Mouse (Mus musculus) lung, embryonic 14.5 days (tissue): ENCODE measurements around the gene Tnik. TPM values are rescaled to one million over a fixed set of nuclear protein-coding genes. Genes with fewer than 3 reads are reported as not detected.

Experiments used
- ATAC-seq: fragments of 200-750 bp; cut with Nextera tagmentation; 2 replicates; pipeline ENCODE4 v1.8.0; 2017; ENCODE audit warnings: mild to moderate bottlenecking, moderate TSS enrichment, moderate library complexity; ENCODE audit not compliant: insufficient read depth
- DNase-seq: peaks from one replicate; pipeline ENCODE4 v3.0.0-alpha.2; 2015
- H3K27ac ChIP-seq: fragments of 300-500 bp; sonication (generic); 2 replicates; pipeline ENCODE4 v1.5.1; 2014; ENCODE audit warnings: low read depth, mild to moderate bottlenecking, moderate library complexity
- H3K27me3 ChIP-seq: fragments of 300-500 bp; sonication (generic); 2 replicates; pipeline ENCODE4 v1.6.1; 2014; ENCODE audit warnings: low read length, control low read depth; ENCODE audit not compliant: insufficient read depth
- H3K36me3 ChIP-seq: fragments of 300-500 bp; sonication (generic); 2 replicates; pipeline ENCODE4 v1.6.1; 2014; ENCODE audit warnings: control low read depth; ENCODE audit not compliant: insufficient read depth
- H3K4me1 ChIP-seq: fragments of 300-500 bp; sonication (generic); 2 replicates; pipeline ENCODE4 v1.6.1; 2014; ENCODE audit warnings: antibody characterized with exemption, control low read depth; ENCODE audit not compliant: insufficient read depth
- H3K4me2 ChIP-seq: fragments of 300-500 bp; sonication (generic); 2 replicates; pipeline ENCODE4 v1.6.1; 2014; ENCODE audit warnings: mild to moderate bottlenecking
- H3K4me3 ChIP-seq: fragments of 300-500 bp; sonication (generic); 2 replicates; pipeline ENCODE4 v1.5.1; 2014; ENCODE audit warnings: low read depth, low read length
- H3K9ac ChIP-seq: fragments of 300-500 bp; sonication (generic); 2 replicates; pipeline ENCODE4 v1.6.1; 2014
- H3K9me3 ChIP-seq: fragments of 300-500 bp; sonication (generic); 2 replicates; pipeline ENCODE4 v1.6.1; 2016; ENCODE audit warnings: low read depth, low read length, control low read depth
- CTCF ChIP-seq: IDR thresholded peaks from 2 replicates; pipeline ENCODE4 v1.5.1; 2016; ENCODE audit warnings: antibody characterized with exemption, low read depth
- WGBS: fragments of 180-500 bp; shearing (Covaris S2); extraction: QIAGEN DNeasy Blood & Tissue Kit; methylation state at CpG from one replicate; pipeline ENCODE4 v1.1.7; 2014; 5-methylcytosine and 5-hydroxymethylcytosine counted together
- polyA plus RNA-seq: library from polyadenylated mRNA; unstranded; fragments of >200 nt; fragmentation: Nextera tagmentation; extraction: Ambion mirVana; gene quantifications from 2 replicates; pipeline ENCODE4 v1.2.1, GENCODE M21; 2014

Tnik gene
- polyA plus RNA-seq, 1 experiment from 2014 or later, result 13.6 TPM

DNA sequence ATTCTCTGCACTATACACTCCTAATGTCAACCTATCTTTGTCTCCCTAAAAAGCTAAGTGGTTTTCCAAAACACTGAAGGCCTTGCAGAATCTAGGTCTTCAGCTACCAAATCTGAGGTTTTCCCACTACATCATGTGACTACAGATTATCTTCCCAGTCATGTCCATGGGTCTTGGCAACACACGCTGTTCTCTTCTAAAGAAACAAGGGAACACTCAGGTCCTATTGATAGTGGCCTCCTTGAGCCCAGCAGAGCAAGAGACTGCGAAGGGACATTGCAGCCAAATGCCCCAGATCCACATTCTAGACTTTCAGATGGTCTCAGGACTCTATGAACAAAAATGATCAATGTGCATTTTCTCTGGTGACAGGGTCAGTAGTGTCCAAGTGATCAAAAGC is 20.5 kb upstream of the Tnik start:
- DNase-seq (no peak), ATAC-seq (no peak)
- no peak for TF ChIP-seq CTCF
- 81% methylated on average over 2 of the region's 2 CpGs for WGBS
- Histone ChIP-seq H3K9me3 (no peaks in the 10 kb centered on the region), H3K4me2 (no peak overlapping the region), H3K9ac (no peak overlapping the region), H3K27ac (no peak overlapping the region), H3K4me1 (no peaks in the 10 kb centered on the region), H3K4me3 (no peak overlapping the region), H3K27me3 (no peaks in the 10 kb centered on the region), H3K36me3 (no peaks in the 10 kb centered on the region)

DNA sequence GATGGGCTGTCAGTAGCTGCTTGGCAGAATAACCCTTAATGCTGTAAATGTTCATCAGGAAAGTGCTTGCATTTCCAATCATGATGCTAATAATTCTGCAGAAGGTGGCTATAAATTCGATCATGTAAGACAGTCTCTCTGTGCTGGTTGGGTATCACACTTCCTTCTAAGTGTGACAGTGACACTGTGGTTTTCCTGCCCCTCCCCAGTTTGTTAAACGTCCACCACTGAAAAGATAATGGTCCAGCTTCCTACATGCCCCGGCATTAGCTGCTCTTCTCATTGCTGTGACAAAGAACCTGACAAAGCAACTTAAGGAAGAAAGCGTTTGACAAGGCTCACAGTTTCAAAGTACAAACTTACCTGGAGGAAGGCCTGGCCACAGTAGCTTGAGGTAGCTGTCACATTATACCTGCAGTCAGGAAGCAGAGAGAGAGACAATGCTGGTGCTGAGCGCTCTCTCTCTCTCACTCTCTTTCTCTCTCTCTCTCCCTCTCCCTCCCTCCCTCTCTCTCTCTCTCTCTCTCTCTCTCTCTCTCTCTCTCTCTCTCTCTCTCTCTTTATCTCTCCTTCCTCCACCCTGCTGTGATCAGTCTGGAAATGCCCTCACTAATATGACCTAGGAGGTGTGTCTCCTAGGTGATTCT is 18.6 kb upstream of the Tnik start:
- no peaks in the 10 kb centered on the region for H3K4me1 ChIP-seq

DNA sequence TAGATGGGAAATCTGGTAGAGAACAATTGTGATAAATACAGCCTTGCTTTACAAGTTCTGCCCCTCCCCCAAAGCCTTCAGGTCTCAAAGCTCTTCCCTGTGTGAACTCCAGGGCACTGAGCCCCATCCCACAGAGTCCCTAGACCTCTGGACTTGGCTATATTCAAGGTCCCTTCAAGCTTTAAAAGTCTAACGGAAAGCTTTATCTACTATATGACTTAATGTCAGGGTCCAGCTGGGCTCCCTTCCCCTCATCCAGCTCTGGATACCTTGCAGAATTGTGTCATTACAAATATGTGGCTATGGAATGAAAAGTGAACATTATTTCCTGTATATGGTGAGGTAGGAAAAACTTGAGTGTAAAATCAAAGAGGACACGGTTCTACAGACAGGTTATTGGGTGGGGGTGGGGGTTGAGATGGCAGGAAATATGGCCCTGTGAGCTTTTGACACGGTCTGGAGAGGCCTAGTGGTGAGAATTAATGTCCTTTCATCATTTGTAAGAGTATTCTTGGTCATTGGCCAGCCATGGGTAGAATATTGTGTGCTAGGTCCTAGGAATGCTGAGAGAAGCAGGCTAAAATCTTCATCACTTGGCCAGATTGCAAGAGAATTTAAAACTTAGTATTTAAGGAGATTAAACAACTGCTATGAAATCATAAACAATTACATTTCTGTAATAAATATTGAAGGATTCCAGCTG is 14.6 kb upstream of the Tnik start:
- Histone ChIP-seq H3K4me2 (no peak overlapping the region), H3K9ac (no peak overlapping the region), H3K36me3 (no peaks in the 10 kb centered on the region), H3K4me3 (no peak overlapping the region), H3K4me1 (no peaks in the 10 kb centered on the region), H3K27me3 (no peaks in the 10 kb centered on the region), H3K27ac (no peak overlapping the region), H3K9me3 (no peaks in the 10 kb centered on the region)
- TF ChIP-seq CTCF, result no peak
- DNase-seq (peak; percentile 83), ATAC-seq (peak; percentile 88)
- WGBS, result 26% methylated on average over 3 of the region's 3 CpGs

More for the DNA sequence above, 18.6 kb upstream of the Tnik start:
- ATAC-seq (no peak), DNase-seq (no peak)
- H3K27ac ChIP-seq, result no peak overlapping the region
- no peaks in the 10 kb centered on the region for H3K36me3 ChIP-seq
- no peak overlapping the region for H3K9ac ChIP-seq
- no peak overlapping the region for H3K4me2 ChIP-seq
- TF ChIP-seq CTCF, result no peak
- H3K27me3 ChIP-seq, result no peaks in the 10 kb centered on the region
- WGBS, result 72% methylated on average over 5 of the region's 5 CpGs
- H3K9me3 ChIP-seq, result no peaks in the 10 kb centered on the region
- no peak overlapping the region for H3K4me3 ChIP-seq

DNA sequence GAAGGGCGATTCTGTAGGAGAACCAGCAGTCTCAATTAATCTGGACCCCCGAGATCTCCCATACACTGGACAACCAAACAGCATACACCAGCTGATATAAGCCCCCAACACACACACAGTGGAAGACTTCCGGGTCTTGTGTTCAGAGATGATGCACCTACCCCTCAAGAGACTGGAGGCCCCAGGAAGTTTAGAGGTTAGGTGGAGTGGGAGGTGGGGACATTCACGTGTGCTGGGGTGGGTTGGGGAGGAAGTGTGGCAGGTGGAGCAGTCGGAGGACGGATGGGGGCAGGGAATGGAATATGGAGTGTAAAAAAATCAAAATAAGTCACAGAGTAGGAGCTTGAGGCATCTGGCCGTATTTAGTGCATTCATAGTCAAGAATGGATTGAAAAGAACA is 7.3 kb upstream of the Tnik start:
- Histone ChIP-seq H3K27me3 (no peaks in the 10 kb centered on the region), H3K4me3 (no peak overlapping the region), H3K4me1 (no peaks in the 10 kb centered on the region), H3K4me2 (no peak overlapping the region), H3K27ac (no peak overlapping the region), H3K36me3 (no peaks in the 10 kb centered on the region), H3K9me3 (no peaks in the 10 kb centered on the region), H3K9ac (no peak overlapping the region)
- ATAC-seq, result no peak
- TF ChIP-seq CTCF, result no peak
- no peak for DNase-seq
- 81% methylated on average over 7 of the region's 7 CpGs for WGBS

DNA sequence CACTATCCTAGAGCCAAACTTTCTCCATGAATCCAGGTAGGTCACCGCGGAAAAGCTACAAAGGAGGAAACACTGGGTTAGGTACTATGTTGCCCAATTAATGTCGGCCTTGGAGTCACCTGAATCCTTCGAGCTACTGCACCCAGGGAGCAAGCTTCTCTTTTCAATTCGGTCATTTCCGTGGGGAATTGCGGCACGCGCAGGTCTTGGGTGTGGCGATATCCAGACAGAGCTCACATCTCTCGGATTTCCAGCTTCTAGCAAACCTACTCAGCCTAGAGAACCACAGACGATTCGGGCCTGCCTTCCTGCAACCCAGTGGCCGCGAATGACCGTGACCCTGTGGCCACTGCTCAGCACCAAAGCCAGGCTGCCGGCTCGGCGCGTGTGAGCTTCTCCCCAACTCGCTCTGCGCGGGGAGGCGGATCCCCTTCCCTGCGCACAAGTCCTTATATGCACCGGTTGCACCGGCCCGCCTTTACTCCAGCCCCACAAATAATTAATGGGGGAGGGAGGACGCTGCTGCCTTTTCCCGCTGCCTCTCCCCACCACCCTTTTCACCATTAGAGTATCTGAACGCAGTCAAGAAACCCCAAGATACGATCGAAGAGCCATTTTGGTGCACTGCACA is 528 bp upstream of the Tnik start:
- DNase-seq, result peak; percentile 78
- H3K4me2 ChIP-seq, result peak overlapping the region; percentile 96
- H3K4me1 ChIP-seq, result 0 out of 2 replicates have a peak, but pooled peaks cover 7% of the 10 kb centered on the region
- H3K27me3 ChIP-seq, result no peaks in the 10 kb centered on the region
- under 1% methylated on average over 33 of the region's 33 CpGs for WGBS
- peak overlapping the region; percentile 61 for H3K4me3 ChIP-seq
- no peaks in the 10 kb centered on the region for H3K9me3 ChIP-seq
- H3K9ac ChIP-seq, result peak overlapping the region; percentile 63
- peak; percentile 80 for ATAC-seq
- no peak for TF ChIP-seq CTCF
- 0 out of 2 replicates have a peak overlapping the region, but pooled peaks have one; percentile 30 for H3K27ac ChIP-seq
- H3K36me3 ChIP-seq, result no peaks in the 10 kb centered on the region

DNA sequence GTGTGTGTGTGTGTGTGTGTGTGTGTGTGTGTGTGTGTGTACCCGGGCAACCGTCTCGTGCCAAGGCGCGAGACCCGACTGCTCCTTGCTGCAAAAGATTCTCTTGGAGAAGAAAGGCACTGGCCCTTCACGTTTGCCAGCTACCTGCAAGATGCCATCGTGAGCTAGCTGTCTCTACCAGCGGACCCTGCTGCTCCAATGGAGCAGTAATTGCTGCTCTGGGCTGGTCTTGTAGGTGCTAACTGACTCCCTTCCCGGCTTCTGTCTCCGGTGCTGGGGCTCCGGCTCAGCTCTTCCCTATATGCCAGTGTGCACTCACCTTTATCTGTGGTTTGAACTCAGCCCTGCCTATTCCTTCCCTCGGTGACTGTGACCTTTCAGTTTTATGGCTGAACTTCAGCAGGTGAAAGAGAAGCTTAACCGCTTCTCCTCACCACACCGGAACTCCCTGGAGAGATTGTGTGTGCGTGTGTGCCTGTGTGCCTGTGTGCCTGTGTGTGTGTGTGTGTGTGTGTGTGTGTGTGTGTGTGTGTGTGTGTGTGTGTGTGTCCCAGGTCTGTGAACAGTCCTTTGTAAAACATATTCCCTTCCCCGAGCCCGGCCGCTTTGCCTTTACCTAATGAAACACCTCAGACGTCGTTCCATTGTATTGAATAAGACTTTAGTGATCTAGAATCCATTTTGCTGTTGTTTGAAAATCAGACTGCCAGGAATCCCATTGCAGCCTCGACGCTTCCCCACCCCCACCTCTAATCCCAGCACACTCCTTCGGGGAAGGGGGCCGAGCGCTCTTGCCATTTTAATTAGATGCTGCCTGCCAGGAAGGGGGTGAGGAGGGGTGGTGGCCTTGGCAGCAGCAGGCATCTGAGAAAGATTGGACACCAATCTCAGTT is 1.2 kb downstream of the Tnik start:
- H3K4me3 ChIP-seq, result peak overlapping the region; percentile 61
- no peaks in the 10 kb centered on the region for H3K9me3 ChIP-seq
- no peak for TF ChIP-seq CTCF
- H3K4me2 ChIP-seq, result peak overlapping the region; percentile 96
- DNase-seq (peak; percentile 53), ATAC-seq (peak; percentile 12; the same call in 1 of the 2 replicates)
- H3K9ac ChIP-seq, result peak overlapping the region; percentile 63
- no peaks in the 10 kb centered on the region for H3K36me3 ChIP-seq
- no peak overlapping the region for H3K27ac ChIP-seq
- WGBS, result 7% methylated on average over 26 of the region's 26 CpGs
- H3K4me1 ChIP-seq, result 0 out of 2 replicates have a peak, but pooled peaks cover 7% of the 10 kb centered on the region
- no peaks in the 10 kb centered on the region for H3K27me3 ChIP-seq

DNA sequence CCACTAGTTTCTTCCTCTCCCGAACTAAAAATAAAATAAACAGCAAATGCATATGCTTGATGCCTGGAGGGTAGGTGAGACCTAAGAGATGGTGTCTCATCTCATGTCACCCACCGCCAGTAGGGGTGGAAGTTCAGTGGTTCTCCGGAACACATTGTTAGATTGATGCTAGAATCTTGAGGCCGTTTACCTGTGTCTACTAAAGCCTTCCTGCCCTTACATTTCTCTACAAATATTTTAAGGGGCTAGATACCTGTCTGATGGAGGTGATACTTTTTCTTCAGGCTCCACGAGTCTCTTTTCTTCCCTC is 1.8 kb downstream of the Tnik start:
- no peak for TF ChIP-seq CTCF
- Histone ChIP-seq H3K27ac (no peak overlapping the region), H3K36me3 (no peaks in the 10 kb centered on the region), H3K4me3 (peak overlapping the region; percentile 61), H3K4me1 (0 out of 2 replicates have a peak, but pooled peaks cover 7% of the 10 kb centered on the region), H3K27me3 (no peaks in the 10 kb centered on the region), H3K4me2 (peak overlapping the region; percentile 96), H3K9ac (no peak overlapping the region), H3K9me3 (no peaks in the 10 kb centered on the region)
- ATAC-seq (no peak), DNase-seq (peak; percentile 8)
- WGBS, result 30% methylated on average over 5 of the region's 5 CpGs
